Mouse (Mus musculus) layer of hippocampus, adult 9-10 months (tissue): Measurements from ENCODE around the gene Slc41a1.

Experiments
- DNase-seq: peaks from one replicate; pipeline ENCODE4 v3.0.0; 2022; ENCODE audit warnings: low spot score

The Slc41a1 gene

GRCm38 (mm10) chr1:131827787-131828258 is 530 bp downstream of the Slc41a1 start:
- DNase-seq = peak; percentile 94

GRCm38 (mm10) chr1:131828297-131829126 is 1.2 kb downstream of the Slc41a1 start:
- DNase-seq = no peak

- DNase-seq = no peak
Measured at GRCm38 (mm10) chr1:131829279-131829678, 2.0 kb downstream of the Slc41a1 start.

- no peak for DNase-seq
Measured at GRCm38 (mm10) chr1:131830561-131830960, 3.3 kb downstream of the Slc41a1 start.

DNA sequence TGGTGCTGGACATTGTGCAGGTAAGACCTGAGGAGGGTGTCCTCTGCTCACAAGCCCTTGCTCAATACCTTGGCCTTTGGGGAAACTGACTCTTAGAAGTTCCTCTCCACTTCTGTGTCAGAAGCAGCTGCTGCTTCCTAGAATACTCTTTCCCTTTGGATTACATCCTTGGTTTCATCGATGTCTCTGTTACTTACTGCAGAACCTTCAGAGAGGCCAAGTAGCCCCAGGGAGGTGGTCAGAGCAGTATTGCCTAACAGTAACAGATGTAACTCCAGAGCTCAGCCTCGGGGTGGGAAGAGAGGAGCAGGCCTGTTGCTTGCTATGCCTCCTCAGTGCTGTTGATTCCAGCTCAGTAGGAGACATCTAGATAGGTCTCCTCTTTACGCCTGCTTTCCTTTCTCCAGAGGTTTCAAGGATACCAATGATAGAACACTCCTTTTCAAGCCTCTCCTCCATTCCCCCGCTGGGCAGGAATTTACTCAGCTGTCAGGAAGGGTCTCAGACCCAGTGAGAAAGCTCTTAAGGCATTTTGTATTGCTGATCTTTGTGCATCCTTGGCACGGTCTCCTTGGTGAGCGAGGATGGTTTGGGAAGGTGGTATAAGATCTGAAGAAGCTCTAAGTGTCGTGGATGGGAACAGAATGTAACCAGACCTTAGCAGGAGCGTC is 3.8 kb downstream of the Slc41a1 start:
- no peak for DNase-seq

DNA sequence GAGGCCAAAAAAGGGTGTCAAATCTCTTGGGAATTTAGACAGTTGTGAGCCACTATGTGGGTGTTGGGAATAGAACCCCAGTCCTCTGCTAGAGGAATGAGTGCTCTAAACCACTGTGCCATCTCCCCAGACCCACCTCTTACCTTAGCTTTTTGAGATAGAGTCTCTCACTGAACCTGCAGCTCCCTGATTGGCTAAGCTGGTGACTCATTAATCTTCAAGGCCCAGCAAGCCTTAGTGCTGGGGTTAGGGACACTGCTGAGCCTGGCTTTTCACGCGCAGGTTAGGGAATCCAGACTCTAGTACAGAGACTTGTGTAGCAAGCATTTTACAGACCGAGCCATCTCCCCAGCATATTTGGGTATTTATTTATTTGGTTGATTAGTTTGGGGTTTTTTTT is 9.7 kb downstream of the Slc41a1 start:
- DNase-seq = no peak

- DNase-seq = no peak
Measured at GRCm38 (mm10) chr1:131838542-131838941, 11.2 kb downstream of the Slc41a1 start.

DNA sequence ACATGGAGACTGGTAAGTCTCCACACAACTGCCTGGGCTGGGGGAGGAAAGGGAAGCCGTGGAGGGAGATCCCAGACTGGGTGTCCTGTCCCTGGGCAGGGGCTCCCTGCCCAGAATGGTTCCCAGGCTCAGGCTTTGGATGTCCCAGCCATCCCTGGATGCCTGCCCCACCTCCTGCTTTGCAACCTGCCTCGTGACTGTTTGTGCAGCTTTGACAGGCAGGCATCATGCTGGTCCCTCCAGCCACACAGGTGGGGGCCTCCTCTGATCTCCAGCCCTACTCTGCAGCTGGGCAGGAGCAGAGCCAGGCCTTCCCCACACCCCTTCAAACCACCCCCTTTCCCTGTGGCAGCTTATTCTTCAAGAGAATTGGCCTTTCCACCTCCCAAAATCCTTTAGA is 12.0 kb downstream of the Slc41a1 start:
- DNase-seq = no peak

DNA sequence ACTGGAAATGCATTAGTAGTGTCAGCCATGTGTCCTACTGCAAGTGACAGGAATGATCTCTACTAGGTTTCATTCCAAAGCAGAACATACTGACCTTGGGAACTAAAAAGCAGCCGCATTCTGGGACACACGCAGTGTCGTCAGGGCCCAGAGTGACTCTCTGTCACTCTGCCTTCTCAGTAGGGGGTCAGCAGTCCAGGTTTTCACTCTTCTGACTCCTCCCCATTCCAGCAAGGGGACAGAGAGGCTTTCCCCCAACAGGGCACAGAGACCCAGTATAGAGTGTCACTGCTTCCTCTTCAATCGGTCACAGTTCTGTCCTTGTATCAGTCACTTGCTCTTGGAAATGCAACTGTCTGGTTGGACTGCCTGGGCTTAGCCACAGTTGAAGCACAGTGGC is 14.9 kb downstream of the Slc41a1 start:
- no peak for DNase-seq

DNA sequence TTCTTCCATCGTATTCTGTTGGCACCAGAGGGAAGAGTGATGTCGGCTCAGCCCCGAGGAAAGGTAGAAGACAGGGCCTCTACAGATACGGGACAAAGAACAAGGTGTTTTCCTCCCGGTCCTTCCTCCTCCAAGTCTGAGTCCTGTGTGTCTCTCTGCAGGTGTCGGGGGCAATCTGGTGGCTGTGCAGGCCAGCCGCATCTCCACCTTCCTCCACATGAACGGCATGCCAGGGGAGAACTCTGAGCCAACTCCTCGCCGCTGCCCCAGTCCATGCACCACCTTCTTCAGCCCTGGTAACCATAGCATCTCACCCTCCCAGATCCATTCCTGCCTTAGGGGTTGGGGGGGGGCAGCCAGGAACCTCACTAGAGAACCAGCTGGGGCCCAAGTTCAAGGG is 16.5 kb downstream of the Slc41a1 start:
- DNase-seq = no peak

DNA sequence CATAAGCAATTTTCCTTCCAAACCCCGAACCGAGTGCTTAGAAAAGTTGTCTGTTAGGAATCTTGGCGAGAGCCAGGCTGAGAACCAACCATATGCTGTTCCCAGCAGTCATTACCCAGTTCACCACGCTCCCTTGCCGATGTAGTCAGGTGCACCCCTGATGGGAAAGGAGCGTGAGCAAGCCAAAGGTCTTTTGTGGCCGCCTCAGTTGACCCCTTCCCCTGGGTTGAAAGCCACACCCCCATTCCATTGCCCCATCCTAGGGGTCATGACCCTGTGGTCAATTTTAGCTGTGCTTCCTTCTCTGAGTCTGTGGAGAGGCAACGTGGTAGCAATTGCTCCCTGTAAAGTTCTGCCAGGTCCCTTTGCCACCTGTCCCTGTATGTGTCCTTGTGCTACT is 17.6 kb downstream of the Slc41a1 start:
- no peak for DNase-seq

GRCm38 (mm10) chr1:131846255-131846654 is 19.0 kb downstream of the Slc41a1 start:
- DNase-seq = no peak

DNA sequence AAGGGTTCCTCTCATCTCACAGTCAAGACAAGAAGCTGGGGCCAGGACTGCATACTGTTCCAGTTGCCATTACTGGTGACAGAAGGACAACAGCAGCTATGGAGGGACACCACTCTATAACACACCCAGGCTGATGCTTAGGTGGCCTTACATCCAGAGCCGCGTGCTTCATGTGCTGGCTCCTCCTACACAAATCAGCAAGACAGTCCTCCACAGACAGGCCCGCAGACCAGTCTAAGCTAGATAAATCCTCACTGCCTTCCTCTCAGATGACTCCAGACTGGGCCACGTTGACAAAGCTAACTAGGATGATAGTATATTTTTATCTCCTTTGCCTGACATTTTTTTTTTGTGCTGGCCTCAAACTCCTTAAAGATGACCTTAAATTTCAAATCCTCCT is 34.5 kb downstream of the Slc41a1 start:
- no peak for DNase-seq

- DNase-seq = no peak
Measured at GRCm38 (mm10) chr1:131865596-131865995, 38.3 kb downstream of the Slc41a1 start.

DNA sequence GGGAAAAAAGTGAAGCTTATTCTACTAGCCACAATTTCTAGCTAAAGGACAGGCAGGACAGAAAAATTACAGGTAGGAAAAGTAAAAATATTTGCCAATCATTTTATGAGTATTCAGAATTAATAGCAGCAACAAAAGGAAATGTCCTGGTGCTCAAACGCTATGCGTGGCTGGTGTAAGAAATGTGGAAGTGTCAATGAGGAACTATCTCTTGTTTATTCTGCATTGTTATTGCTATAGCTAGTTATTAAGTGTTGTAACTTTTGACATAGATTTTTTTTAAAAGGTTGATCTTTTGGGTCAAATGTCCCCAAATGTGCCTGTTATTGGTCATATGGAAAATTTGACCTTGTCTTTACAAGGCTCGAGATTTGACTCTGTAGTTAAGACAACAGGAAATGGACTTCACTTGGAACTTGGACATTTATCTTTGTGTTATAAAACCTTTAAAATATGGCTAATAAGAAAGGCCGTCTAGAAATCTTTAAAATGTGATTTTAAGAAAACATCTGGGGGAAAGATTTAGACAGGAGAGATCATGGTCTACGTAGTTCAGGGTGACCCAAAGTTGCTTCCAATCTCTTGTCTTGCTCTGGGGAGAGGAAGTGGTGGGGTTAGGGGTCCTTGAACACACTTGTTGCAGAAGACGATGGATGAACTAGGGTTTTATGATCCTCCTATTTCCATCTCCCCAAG is 39.2 kb downstream of the Slc41a1 start:
- DNase-seq = no peak

GRCm38 (mm10) chr1:131867093-131867945 is 40.0 kb downstream of the Slc41a1 start, which contains the start of gene Rab29:
TSS of gene Rab29 (plus strand) at chr1:131867224.
- DNase-seq = peak; percentile 77

- no peak for DNase-seq
Measured at GRCm38 (mm10) chr1:131867946-131868290, 40.6 kb downstream of the Slc41a1 start.

DNA sequence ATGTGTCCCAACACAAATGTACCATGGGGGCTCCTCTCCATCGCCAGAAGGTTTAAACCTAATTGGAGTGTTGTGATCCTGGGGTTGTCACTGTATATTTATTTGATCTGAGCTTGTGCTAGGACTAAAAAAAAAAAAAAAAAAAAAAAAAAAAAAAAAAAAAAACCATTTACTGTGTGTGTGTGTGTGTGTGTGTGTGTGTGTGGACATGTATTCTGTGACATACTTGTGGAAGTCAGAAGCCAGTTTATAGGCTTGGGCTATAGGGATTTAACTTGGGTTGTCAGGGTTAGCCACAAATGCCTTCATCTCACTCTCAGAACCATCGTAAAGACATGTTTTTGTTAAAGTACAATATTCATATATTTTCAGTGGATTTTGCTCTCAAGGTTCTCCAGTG is 42.3 kb downstream of the Slc41a1 start:
- DNase-seq = no peak

DNA sequence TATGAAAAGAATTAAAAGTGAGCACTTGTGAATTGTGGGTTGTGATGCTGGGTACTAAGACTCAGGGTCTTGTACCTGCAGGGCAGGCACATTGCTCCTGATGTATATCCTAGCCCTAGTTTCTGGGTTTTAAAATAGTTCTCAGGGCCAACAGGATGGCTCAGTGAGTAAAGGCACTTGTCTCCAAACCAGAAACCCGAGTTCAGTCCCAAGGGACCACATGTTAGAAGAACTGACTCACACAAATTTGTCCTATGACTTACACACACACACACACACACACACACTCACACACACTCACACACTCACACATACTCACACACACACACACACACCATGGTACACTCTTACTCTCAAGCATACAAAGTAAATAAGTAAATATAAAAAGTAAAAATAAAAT is 45.6 kb downstream of the Slc41a1 start:
- DNase-seq = no peak

DNA sequence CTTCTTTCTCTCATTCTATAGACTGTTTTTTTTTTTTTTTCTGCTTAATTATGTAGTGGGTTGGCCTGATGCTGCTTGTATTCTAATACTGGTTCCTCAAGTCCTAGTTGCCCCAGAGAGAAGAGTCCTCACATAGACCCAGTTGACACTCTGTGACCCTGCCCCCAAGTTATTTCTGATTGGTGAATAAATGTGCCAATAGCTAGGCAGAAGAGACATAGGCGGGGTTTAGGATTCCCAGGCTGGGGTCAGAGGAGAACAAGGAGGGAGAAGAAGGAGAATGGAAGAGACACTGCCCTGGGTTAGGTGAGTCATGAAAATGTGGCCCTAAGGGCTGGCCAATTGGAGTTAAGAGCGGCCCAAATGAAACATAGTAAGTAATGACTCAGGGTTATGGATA is 52.5 kb downstream of the Slc41a1 start:
- no peak for DNase-seq

DNA sequence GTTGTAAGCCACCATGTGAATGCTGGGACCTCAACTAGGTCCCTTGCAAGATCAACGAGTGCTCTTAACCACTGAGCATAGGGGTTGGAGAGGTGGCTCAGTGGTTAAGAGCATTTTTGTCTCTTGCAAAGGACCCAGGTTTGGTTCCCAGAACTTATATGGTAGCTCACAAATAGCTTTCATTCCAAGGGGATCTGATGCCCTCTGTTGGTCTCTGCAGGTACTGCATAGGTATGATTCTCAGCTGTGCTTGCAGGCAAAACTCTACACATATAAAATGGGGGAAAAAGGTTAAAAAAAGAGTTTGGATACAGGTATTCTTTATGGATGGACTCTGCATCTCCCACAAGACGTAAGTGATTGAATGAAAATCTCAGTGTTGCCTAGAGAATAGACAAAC is 55.5 kb downstream of the Slc41a1 start:
- no peak for DNase-seq

- no peak for DNase-seq
Measured at GRCm38 (mm10) chr1:131886173-131886572, 58.9 kb downstream of the Slc41a1 start.
